In the genomic region with DNA sequence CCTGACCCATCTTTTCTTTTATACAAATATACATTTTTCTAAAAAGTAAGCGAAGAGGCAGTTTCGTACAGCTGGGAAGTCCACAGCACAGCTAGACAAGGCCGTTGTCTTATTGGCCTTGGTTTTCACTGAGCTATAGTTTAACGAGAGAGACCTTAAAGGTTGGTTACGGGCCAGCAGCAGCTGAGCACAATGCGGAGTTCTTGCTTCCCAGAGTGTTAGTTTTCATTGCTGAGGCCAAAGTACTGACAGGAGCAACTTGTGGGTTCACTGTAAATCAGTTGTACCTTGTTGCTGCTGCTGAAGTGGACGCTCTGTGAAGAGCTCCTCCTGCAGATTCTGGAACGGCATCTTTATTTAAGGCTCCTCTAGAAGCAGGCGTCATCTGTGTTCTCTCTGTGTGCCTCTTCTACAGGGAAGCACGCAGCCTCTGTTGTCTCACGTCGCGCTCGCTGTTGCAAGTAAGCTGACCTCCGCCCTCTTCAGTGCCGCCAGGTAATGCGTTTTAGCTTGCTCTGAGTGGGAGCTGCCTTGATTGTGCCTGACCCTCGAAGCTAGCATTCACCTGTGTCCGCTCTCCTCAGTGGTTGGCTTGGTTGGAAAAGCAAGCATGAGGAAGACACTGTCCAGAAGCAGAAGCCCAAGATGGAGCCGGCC, we compare ENCODE assay signal across 20 mouse cellular contexts. TPM values are rescaled to one million over a fixed set of nuclear protein-coding genes. Genes with fewer than 3 reads are reported as not detected.
DNase-seq lines count a peak whose midpoint lies in the region; ATAC-seq lines count a peak whose summit lies in the region.
"Had no signal": no experiment of that assay in that cellular context is flagged by ENCODE, and none has a peak within 500 bp of the region (broad histone marks: within the 10 kb centered on the region; RNA-seq: fewer than 3 reads in every experiment).

No protein-coding gene starts in this region.

- H3K27ac ChIP-seq in liver, embryonic 16.5 days (ENCODE audit: low read length), result peak overlapping the region; percentile 64
- no peak overlapping the region for H3K27ac ChIP-seq in liver, embryonic 12.5 days
- no peak overlapping the region for H3K27ac ChIP-seq in midbrain, embryonic 11.5 days (ENCODE audit: low read depth, low read length)
- H3K27ac ChIP-seq: forebrain, embryonic 12.5 days; heart, embryonic 15.5 days; neural tube, embryonic 15.5 days had no signal

- H3K9me3 ChIP-seq in liver, embryonic 16.5 days (replicated peaks; ENCODE audit: control insufficient read depth, low read length), result no peaks in the 10 kb centered on the region
- H3K9me3 ChIP-seq in liver, embryonic 12.5 days (replicated peaks), result no peaks in the 10 kb centered on the region
- no peaks in the 10 kb centered on the region for H3K9me3 ChIP-seq in midbrain, embryonic 11.5 days (ENCODE audit: control insufficient read depth, low read length)
- H3K9me3 ChIP-seq: forebrain, embryonic 12.5 days; heart, embryonic 15.5 days; megakaryocyte, embryonic 14.5 days; neural tube, embryonic 15.5 days had no signal

- no peaks in the 10 kb centered on the region for H3K27me3 ChIP-seq in liver, embryonic 16.5 days (ENCODE audit: control insufficient read depth, insufficient read depth, low read depth, low read length)
- H3K27me3 ChIP-seq in liver, embryonic 12.5 days (replicated peaks), result no peaks in the 10 kb centered on the region
- no peaks in the 10 kb centered on the region for H3K27me3 ChIP-seq in midbrain, embryonic 11.5 days (ENCODE audit: control insufficient read depth, insufficient read depth, low read length)
- H3K27me3 ChIP-seq: forebrain, embryonic 12.5 days; heart, embryonic 15.5 days; megakaryocyte, embryonic 14.5 days; neural tube, embryonic 15.5 days had no signal

- intact Hi-C loops in heart, postnatal 36 days (cut with DNase I), result no loop called here

- H3K9ac ChIP-seq in liver, embryonic 16.5 days (ENCODE audit: low read depth, low read length), result no peak overlapping the region
- H3K9ac ChIP-seq in liver, embryonic 12.5 days, result no peak overlapping the region
- no peak overlapping the region for H3K9ac ChIP-seq in midbrain, embryonic 11.5 days (ENCODE audit: low read length)
- H3K9ac ChIP-seq: forebrain, embryonic 12.5 days; heart, embryonic 15.5 days; neural tube, embryonic 15.5 days had no signal

- DNase-seq in heart, adult 11 months, result peak; percentile 59
- no peak for DNase-seq in heart, postnatal 36 days
- peak; percentile 15 to 22 for DNase-seq in kidney, postnatal 4 days
- peak; percentile 55 for DNase-seq in yolk sac, embryonic 10.5 days (ENCODE audit: low spot score)
- DNase-seq in midbrain, embryonic 11.5 days (ENCODE audit: low spot score, missing footprints), result no peak
- DNase-seq in heart, adult 8-10 months (ENCODE audit: low spot score), result no peak
- DNase-seq: adrenal gland, adult 2 months; cerebellum, adult 9-10 months; gastrocnemius, postnatal 10 days; heart, adult 18-20 months; lung, adult 18-20 months; spleen, adult 18-20 months; thymus, postnatal 4 days had no signal

- H3K4me2 ChIP-seq in liver, embryonic 16.5 days (ENCODE audit: low read depth, low read length), result no peak overlapping the region
- H3K4me2 ChIP-seq in liver, embryonic 12.5 days, result no peak overlapping the region
- no peak overlapping the region for H3K4me2 ChIP-seq in midbrain, embryonic 11.5 days
- H3K4me2 ChIP-seq: forebrain, embryonic 12.5 days; heart, embryonic 15.5 days; neural tube, embryonic 15.5 days had no signal

- 80% methylated on average over 20 of the region's 20 CpGs for WGBS in liver, embryonic 16.5 days (ENCODE audit: insufficient replicate concordance)
- 89% methylated on average over 20 of the region's 20 CpGs for WGBS in liver, embryonic 12.5 days (ENCODE audit: insufficient replicate concordance)
- WGBS in midbrain, embryonic 11.5 days, result 92% methylated on average over 20 of the region's 20 CpGs

- peak; percentile 51; the same call in 1 of the 2 replicates for ATAC-seq in liver, embryonic 16.5 days (ENCODE audit: low read depth)
- ATAC-seq in liver, embryonic 12.5 days, result no peak
- ATAC-seq in midbrain, embryonic 11.5 days (ENCODE audit: low FRiP score), result no peak
- ATAC-seq: midbrain, embryonic 16.5 days had no signal

- no peak overlapping the region for H3K4me3 ChIP-seq in liver, embryonic 16.5 days (ENCODE audit: low read depth, low read length)
- H3K4me3 ChIP-seq in liver, embryonic 12.5 days, result no peak overlapping the region
- no peak overlapping the region for H3K4me3 ChIP-seq in midbrain, embryonic 11.5 days (ENCODE audit: low read depth, low read length)
- H3K4me3 ChIP-seq: forebrain, embryonic 12.5 days; heart, embryonic 15.5 days; megakaryocyte, embryonic 14.5 days; neural tube, embryonic 15.5 days had no signal

- H3K4me1 ChIP-seq in liver, embryonic 16.5 days (ENCODE audit: control insufficient read depth, low read depth, low read length), result peaks cover 2% of the 10 kb centered on the region; the same call in 1 of the 2 replicates
- no peaks in the 10 kb centered on the region; the same call in 1 of the 2 replicates for H3K4me1 ChIP-seq in liver, embryonic 12.5 days
- H3K4me1 ChIP-seq in midbrain, embryonic 11.5 days (ENCODE audit: control insufficient read depth, insufficient read depth, low read length), result no peaks in the 10 kb centered on the region
- H3K4me1 ChIP-seq: forebrain, embryonic 12.5 days had no signal

- H3K36me3 ChIP-seq in liver, embryonic 16.5 days (ENCODE audit: control insufficient read depth, insufficient read depth), result peaks cover 21% of the 10 kb centered on the region
- peaks cover 89% of the 10 kb centered on the region for H3K36me3 ChIP-seq in liver, embryonic 12.5 days
- peaks cover 6% of the 10 kb centered on the region; the same call in 1 of the 2 replicates for H3K36me3 ChIP-seq in midbrain, embryonic 11.5 days (ENCODE audit: control insufficient read depth, insufficient read depth, low read length)

RNA-seq across cellular contexts. Expression of a gene that starts 43.6 kb away (rescaled TPM):
- total RNA-seq in heart, postnatal 36 days (2021), result 10 to 100 TPM; 21.5 to 22.9 TPM
- 13.4 and 13.8 TPM in 2 replicates for polyA plus RNA-seq in liver, embryonic 16.5 days (2015; fragmentation: Nextera tagmentation; extraction: Ambion mirVana)
- polyA plus RNA-seq in liver, embryonic 12.5 days (2016; fragmentation: Nextera tagmentation; extraction: Ambion mirVana), result 18.4 and 19.3 TPM in 2 replicates
- 21.0 and 22.3 TPM in 2 replicates for polyA plus RNA-seq in midbrain, embryonic 11.5 days (2014; fragmentation: Nextera tagmentation; extraction: Ambion mirVana)
- 10 to 100 TPM; 19.6 to 23.0 (median 20.8) TPM for total RNA-seq in heart, adult 8-10 months (2022)

Comparison
In these comparisons a context has a peak if more than half of its experiments do, and no peak if none do; other contexts are left out.
1. DNase-seq: peak in heart, adult 11 months (single experiment), kidney, postnatal 4 days (2 of 2) and yolk sac, embryonic 10.5 days (single experiment); none in heart, postnatal 36 days (0 of 2), midbrain, embryonic 11.5 days (single experiment) and heart, adult 8-10 months (single experiment).